Mouse (Mus musculus): ENCODE measurements around the gene Gm45902.

Gm45902 gene

DNA sequence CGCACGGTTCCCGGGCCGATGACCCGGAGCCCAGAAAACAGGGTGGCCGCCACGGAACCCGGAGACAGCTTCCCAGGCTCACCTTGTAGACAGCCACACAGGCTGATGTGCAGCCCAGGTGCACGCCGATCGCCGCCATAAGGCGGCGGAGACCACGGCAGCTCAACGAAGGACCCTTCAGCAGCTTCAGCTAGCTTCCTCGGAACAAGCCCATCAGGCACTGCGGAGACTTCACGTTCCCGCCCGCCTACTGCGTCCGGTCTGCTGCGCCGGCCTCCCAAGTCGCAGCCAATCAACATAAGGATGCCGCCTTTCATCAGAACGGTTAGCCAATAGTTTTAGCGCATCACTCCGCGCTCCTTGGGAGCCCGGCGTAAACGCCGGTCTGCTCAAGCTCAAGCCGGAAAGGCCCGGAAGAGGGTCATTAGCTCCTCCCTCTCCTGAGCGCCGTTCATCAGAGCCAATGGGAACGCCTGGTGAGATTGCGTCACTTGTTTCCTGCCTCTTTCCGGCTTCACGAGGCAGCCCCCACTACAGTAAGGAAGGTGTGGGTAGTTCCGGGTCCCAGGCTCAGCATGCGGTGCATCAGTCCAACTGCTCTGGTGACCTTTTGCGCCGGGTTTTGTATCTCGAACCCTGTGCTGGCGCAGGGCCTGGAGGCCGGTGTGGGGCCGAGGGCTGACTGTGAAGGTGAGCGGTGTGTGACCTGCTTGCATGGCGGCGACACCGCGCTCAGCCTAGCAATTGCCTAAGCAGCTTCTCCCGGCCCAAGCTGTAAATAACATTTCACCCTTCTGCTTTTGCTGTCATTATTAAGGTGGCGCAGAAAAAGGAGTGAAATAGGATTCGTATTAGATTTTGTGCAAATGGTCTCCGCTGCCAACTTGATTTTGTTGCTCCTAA is at the start of gene Gm45902, which contains the start of the genes Hspa14 and Cdnf:
Gene Gm45902 (minus strand): TSS at position 239 of the 903 bp plus-strand sequence.
Gene Hspa14 (minus strand): TSS at position 263 of the 903 bp plus-strand sequence.
Gene Cdnf (plus strand): TSS at position 479 of the 903 bp plus-strand sequence.
- peak; percentile 98 for DNase-seq (ENCODE audit: low spot score)

DNA sequence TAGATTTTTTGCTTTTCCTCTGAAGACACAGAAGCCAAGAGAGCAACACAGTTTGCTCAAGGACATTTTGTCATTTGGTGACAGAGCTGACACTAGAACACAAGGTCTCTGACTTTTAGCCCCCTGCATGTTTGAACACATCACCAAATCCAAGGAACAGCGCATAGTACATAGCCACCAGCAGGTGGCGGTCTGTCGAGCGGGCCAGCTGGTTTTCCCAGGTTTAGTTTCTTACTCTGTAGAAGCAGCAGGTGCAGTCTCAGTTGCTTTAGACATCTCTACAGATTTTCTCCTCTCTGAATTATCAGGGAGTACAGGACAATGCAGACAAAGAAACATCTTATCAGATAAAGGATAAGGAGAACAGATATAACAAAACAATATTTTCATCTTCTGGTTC is 34.0 kb upstream of the Gm45902 start:
- DNase-seq (ENCODE audit: low spot score): peak; percentile 53

DNA sequence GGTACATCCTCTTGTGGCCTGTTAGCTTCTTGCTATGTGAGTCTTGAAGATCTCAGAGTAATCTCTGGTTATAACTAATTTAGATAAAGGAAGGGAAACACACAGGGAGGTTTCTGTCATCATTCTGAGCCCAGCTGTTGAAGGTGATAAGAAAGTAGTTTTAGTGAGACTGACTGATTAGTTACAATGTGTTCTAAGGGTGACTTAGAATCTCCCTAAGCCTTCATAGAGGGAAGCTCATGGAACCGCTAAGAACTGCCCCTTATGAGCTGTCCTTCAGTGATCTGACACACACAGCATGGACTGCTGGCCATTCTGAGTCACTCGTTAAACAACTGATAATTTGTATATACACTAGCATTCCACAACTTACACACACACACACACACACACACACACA is 33.5 kb upstream of the Gm45902 start:
- no peak for DNase-seq (ENCODE audit: low spot score)

DNA sequence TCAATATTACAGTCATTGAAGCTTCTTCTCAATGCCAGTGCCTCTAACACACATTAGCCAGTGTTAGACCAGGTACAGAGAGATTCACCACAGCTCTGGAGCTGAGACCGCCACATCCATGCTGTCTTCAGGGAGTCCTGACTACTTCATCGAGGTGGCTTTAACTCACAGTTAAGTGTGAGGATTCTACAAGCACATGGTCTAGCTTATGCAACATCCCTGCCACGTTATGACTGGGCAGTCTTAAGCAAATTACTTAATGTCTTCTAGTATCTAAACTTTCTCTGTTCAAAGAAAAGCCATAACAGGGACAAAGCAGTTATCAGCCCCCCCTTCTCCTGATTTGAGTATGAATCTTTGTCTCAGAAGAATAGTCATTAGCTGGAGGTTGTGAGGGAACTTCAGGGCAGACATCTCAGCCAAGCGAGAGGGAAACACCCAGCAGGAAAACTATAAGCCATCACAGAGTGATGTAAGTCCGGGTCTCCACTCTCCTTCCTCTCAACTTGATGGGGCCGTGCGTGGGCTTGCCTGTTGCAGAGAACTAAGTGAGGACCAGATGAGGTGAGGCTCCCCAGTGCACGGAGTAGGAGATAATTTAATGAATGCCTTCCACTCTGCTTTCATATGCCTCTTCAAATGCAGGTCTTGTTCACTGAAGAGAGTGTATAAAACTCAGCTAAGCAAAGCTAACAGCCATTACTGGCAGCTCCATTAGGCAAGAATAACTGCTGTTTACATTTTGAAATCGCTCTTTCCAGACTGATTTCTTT is 28.9 kb upstream of the Gm45902 start:
- no peak for DNase-seq (ENCODE audit: low spot score)

DNA sequence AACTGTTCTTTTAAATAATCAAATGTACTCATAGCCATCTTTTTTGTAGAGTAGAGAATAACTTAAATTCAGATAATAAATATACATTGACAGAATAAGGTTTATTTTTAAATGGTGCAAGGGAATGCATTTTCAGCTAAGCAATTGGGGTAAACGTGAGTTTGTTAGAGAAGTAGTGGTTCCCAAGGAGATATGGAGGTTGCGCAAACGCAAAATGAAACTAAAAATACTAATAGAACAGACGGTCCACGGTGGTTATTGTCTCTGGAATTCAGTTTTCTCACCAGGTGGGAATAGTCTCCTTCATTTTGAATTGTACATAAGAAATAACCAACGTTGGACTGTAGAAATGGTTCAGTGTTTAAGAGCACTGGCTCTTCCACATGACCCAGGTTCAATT is 13.7 kb upstream of the Gm45902 start:
- DNase-seq (ENCODE audit: low spot score): no peak

DNA sequence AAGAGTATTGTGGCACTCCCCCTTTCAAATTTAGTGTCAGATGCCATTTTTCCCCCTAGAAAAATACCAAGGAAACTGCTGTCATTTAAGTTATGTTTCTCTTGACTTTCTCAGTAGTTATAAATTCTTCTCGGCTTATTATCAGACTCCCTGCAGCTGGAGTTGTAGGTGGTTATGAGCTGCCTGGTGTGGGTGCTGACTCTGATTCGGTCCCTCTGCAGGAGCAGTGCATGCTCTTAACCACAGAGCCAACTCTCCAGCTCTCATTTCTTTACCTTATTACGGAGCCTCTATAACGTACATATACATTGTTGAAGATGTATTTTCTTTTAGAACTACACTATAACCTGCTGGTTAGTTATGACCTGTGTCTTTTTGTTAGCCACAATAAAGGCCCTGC is 10.0 kb upstream of the Gm45902 start:
- no peak for DNase-seq (ENCODE audit: low spot score)

DNA sequence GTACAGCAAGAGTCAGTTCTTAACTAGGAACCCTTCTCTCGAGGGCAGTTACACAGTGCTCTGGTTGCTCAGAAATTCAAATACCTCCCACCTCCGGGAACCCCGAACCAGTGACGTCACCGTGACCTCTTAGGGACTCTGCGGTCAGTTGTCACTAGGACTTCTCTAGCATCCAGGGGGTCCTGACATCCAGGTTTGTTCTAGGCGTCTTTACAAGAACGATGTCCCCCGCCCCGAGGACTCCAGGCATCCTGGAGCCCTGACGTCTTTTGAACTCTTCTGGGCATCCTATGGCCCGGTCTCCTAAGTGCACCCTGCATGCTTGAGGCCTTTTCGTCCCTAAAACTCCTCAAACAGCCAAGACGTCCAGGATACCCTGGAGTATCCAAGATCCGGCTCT is 514 bp downstream of the Gm45902 start:
- DNase-seq (ENCODE audit: low spot score): peak; percentile 10

DNA sequence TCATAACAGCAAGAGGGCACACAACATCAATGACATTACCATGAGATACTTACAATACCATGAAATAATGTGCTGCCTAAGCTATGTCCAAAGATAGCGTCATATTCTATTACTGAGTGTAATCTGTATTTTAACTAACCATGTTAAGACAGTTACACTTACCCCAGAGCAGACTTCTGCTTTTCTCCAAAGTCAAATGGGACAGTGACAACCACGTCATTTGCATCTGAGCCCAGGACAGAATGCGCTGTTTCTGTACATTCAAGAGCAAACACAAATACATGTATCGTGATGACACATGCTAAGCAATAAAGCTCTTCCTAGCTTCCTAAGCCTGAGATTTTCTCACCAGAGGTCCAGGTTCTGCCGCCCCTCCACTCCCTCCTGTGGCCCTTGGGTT is 11.7 kb downstream of the Gm45902 start:
- DNase-seq (ENCODE audit: low spot score): no peak

DNA sequence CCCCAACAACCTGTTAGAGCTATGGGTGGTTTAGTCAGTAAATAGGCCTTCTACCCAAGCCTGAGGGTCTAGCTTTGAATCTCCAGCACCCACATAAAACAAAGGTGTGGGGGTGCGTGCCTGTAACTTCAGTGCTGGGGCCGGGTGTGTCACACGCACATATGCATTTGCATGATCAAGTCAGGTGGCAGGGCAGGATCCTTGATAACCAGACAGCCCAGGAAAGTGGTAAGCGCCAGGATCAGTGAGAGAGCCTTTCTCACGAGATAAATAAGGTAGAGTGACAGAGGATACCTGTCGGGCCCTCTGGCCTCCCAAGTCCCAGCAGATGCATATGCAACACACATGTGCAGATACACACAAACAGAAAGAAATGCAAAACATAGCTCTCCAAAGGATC is 13.0 kb downstream of the Gm45902 start:
- DNase-seq (ENCODE audit: low spot score): no peak

DNA sequence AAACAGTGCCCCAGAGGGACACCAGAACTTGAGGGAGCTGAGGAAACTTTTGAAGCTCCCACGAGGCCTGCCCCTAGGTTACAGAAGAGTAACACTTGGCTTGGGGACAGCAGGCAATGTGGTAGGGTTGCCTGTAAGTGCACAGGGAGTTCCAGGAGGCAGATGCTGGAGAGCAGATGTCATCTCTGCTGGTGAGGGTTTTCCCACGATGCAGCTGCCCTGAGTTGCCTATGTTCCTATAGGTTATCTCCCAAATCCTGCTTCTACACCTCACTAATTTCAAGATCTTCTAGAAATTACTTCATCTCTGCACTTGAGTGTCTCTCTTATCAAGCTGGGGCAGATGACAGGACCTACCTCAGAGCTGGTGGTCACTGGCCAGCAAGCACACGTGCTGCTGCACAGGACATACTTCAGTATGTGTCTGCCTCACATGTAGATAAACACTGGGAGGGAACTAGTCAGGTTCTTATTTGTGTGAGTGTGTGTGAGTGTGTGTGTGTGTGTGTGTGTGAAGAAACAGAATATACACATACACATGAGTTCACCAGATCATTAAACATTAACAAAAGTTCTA is 18.7 kb downstream of the Gm45902 start:
- DNase-seq (ENCODE audit: low spot score): no peak

DNA sequence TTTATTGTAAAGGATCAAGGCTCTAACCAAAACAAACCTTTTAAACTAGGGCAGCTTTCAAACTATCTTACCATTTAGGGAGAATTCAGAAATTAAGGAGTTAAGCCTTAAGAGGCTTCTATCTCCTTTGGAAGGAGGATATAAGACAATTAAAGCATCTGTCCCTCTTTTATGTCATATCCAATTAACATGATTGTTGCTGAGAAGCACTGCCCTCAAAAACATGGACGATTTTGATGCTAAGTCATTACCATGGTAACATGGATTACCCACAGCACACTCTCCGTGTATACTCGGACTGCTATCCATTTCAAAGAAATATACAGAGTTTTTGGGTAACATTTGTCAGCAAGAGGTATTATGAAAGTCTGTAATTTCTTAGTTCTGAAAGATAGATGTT is 22.8 kb downstream of the Gm45902 start:
- no peak for DNase-seq (ENCODE audit: low spot score)

DNA sequence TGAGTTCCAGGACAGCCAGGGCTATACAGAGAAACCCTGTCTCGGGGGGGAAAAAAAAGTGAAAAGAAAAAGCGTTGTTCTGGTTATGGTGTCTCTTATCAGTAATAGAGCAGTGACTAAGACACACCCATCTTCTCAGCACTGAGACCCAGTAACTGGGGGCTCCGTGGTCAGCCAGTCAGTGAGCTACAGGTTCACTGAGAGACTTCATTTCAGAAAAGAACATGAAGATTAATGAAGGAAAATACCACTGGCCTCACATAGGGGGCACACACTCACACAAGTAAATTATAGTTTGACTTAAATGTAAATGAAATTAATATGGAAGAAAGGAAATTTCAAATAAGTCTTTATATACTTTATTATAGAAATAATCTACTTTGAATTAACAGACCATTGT is 32.4 kb downstream of the Gm45902 start:
- no peak for DNase-seq (ENCODE audit: low spot score)

DNA sequence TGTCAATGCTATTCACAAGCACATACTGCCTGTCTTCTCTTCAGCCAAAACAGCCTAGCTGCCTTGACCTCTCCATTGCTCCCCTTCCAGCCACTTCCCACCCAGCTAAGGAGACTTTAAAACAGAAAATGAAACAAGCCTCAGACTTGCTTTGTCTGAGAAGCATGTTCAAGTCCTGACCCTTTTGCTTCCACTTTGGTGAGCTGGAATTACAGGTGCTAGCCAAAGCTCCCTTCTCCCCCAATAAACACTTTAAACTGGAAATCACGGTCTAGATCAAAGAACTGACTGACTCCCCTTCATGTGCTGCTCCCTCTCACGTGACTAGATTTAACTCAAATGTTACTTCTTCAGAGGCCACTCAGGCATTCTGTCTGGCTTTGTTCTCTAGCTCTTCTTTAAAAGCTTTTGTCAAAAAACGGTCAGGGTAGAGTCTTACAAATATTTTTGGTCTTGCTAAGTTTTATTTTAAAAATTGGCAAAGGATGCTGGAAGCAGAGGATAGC is 36.8 kb downstream of the Gm45902 start:
- DNase-seq (ENCODE audit: low spot score): no peak

DNA sequence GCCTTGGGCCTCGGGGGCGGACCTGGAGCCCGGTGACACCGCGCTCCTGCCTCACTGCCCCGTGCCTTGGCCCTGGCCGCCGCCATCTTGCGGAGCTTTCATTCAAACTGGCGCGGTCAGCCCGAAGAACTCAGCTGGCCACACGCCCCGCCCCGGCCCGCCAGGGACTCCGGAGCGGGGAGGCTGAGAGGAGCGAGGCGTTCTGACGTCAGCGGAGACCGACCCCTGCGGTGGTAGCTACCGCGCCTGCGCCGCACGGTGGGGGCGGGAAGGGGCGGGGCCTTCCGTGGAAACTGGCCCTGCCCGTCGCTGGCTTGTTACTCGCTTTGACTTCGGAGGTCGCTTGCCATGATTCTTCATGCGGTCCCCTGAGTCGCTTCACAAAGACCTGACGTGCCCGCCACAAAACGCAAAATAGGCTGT is 37.7 kb downstream of the Gm45902 start, which contains the start of gene Suv39h2:
Gene Suv39h2 (minus strand): TSS at position 171 of the 423 bp plus-strand sequence.
- peak; percentile 94 for DNase-seq (ENCODE audit: low spot score)

DNA sequence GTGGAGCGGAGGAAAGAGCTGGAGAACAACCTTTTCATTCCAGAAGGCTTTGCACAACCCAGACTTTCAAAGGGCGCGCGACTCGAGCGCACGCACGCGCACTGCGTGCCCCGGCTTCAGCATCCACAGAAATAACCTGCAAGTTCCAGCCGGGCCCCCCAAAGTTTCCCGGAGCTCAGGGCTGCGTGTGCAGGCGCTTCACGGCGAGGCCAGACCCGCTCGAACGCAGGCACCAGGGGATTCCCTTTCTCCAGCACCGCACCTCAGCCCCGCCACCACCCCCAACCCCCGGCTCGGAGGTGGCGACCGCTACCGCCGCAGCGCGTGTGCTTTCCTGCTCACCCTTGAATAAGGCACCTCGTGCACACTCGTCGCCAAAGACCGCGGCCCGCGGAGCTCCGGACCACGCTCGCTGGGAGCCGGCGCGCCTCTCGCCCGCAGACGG is 38.2 kb downstream of the Gm45902 start:
- peak; percentile 69 for DNase-seq (ENCODE audit: low spot score)

DNA sequence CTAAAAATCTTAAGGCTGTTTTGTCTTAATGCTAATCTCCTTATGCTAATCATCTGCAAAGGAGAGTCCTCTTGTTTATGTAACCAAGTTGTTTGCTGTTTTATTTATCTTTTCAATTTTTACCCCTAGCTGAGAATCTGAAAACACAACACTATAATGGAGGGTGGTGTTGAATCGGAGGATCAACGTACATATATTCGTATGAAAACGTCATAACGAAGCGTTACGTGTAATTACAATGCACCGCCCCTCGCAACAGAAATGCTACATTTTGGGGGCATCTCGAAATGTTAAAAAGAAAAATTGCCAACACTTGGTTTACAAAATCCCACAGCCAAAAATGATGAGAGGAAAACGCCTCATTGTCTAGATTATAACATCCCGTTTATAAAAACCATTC is 38.7 kb downstream of the Gm45902 start:
- no peak for DNase-seq (ENCODE audit: low spot score)

DNA sequence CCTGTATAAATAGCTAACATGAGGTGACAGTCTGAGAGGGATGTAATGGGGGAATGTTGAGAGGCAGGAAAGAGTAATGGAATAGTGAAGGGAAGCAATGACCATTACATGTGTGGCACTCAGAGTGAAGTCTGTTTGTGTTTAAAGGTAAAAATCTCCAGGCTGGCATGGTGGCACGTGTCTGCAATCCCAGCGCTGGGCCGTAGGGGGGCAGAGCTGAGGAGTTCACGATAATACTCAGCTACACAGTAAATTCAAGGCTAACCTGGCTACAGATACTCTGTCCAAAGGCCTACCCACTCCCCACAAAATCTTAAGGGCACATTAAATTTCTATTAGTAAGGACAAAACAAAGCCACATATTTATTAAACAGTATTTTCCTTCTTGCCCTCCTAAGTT is 56.0 kb downstream of the Gm45902 start:
- no peak for DNase-seq (ENCODE audit: low spot score)
